Mouse (Mus musculus): ENCODE measurements around the gene Shroom3. TPM values are rescaled to one million over a fixed set of nuclear protein-coding genes. Genes with fewer than 3 reads are reported as not detected.

Shroom3 gene
- polyA plus RNA-seq, 1 experiment = 0.38 TPM

- no peak overlapping the region for H3K4me3 ChIP-seq (replicated peaks)
- H3K27me3 ChIP-seq (replicated peaks) = peaks cover 19% of the 10 kb centered on the region
- H3K9me3 ChIP-seq = peaks cover 4% of the 10 kb centered on the region
- TF ChIP-seq FLI1 (IDR thresholded peaks at IDR 0.05; ENCODE audit: low read length) (no peak), GATA1 (IDR thresholded peaks at IDR 0.05; ENCODE audit: borderline replicate concordance, low read length) (no peak)
- H3K4me1 ChIP-seq = 0 out of 2 replicates have a peak, but pooled peaks cover 5% of the 10 kb centered on the region
- H3K36me3 ChIP-seq (replicated peaks; ENCODE audit: low read length) = no peaks in the 10 kb centered on the region
Observed at GRCm38 (mm10) chr5:92983942-92984341, 300.7 kb downstream of the Shroom3 start.

GRCm38 (mm10) chr5:92984692-92985091, 301.5 kb downstream of the Shroom3 start:
- Histone ChIP-seq H3K36me3 (replicated peaks; ENCODE audit: low read length) (no peaks in the 10 kb centered on the region), H3K4me3 (replicated peaks) (no peak overlapping the region), H3K4me1 (0 out of 2 replicates have a peak, but pooled peaks cover 5% of the 10 kb centered on the region), H3K9me3 (peaks cover 4% of the 10 kb centered on the region), H3K27me3 (replicated peaks) (peaks cover 22% of the 10 kb centered on the region)
- TF ChIP-seq FLI1 (IDR thresholded peaks at IDR 0.05; ENCODE audit: low read length) (no peak), GATA1 (IDR thresholded peaks at IDR 0.05; ENCODE audit: borderline replicate concordance, low read length) (no peak)

GRCm38 (mm10) chr5:92985391-92985790, 302.2 kb downstream of the Shroom3 start:
- no peak for TF ChIP-seq FLI1 (IDR thresholded peaks at IDR 0.05; ENCODE audit: low read length)
- no peak for TF ChIP-seq GATA1 (IDR thresholded peaks at IDR 0.05; ENCODE audit: borderline replicate concordance, low read length)
- peaks cover 4% of the 10 kb centered on the region for H3K9me3 ChIP-seq

GRCm38 (mm10) chr5:92986651-92987610, 303.7 kb downstream of the Shroom3 start:
- Histone ChIP-seq H3K27me3 (replicated peaks) (peaks cover 26% of the 10 kb centered on the region), H3K36me3 (replicated peaks; ENCODE audit: low read length) (no peaks in the 10 kb centered on the region), H3K9me3 (peaks cover 4% of the 10 kb centered on the region), H3K4me3 (replicated peaks) (no peak overlapping the region), H3K4me1 (peaks cover 5% of the 10 kb centered on the region; the same call in 1 of the 2 replicates)
- no peak for TF ChIP-seq FLI1 (IDR thresholded peaks at IDR 0.05; ENCODE audit: low read length)
- no peak for TF ChIP-seq GATA1 (IDR thresholded peaks at IDR 0.05; ENCODE audit: borderline replicate concordance, low read length)

More at GRCm38 (mm10) chr5:92985391-92985790, 302.2 kb downstream of the Shroom3 start:
- no peak overlapping the region for H3K4me3 ChIP-seq (replicated peaks)
- H3K27me3 ChIP-seq (replicated peaks) = peaks cover 24% of the 10 kb centered on the region
- H3K36me3 ChIP-seq (replicated peaks; ENCODE audit: low read length) = no peaks in the 10 kb centered on the region
- peaks cover 5% of the 10 kb centered on the region; the same call in 1 of the 2 replicates for H3K4me1 ChIP-seq

GRCm38 (mm10) chr5:92987891-92988768, 304.9 kb downstream of the Shroom3 start:
- Histone ChIP-seq H3K27me3 (replicated peaks) (peaks cover 29% of the 10 kb centered on the region), H3K36me3 (replicated peaks; ENCODE audit: low read length) (no peaks in the 10 kb centered on the region), H3K4me3 (replicated peaks) (no peak overlapping the region), H3K4me1 (peaks cover 5% of the 10 kb centered on the region; the same call in 1 of the 2 replicates), H3K9me3 (peaks cover 4% of the 10 kb centered on the region)
- TF ChIP-seq FLI1 (IDR thresholded peaks at IDR 0.05; ENCODE audit: low read length) (no peak), GATA1 (IDR thresholded peaks at IDR 0.05; ENCODE audit: borderline replicate concordance, low read length) (no peak)

GRCm38 (mm10) chr5:92988769-92989356, 305.6 kb downstream of the Shroom3 start:
- H3K36me3 ChIP-seq (replicated peaks; ENCODE audit: low read length) = no peaks in the 10 kb centered on the region
- H3K4me3 ChIP-seq (replicated peaks) = no peak overlapping the region
- TF ChIP-seq FLI1 (IDR thresholded peaks at IDR 0.05; ENCODE audit: low read length) = no peak
- no peak for TF ChIP-seq GATA1 (IDR thresholded peaks at IDR 0.05; ENCODE audit: borderline replicate concordance, low read length)
- peaks cover 5% of the 10 kb centered on the region; the same call in 1 of the 2 replicates for H3K4me1 ChIP-seq
- peaks cover 2% of the 10 kb centered on the region for H3K9me3 ChIP-seq
- H3K27me3 ChIP-seq (replicated peaks) = peaks cover 29% of the 10 kb centered on the region

GRCm38 (mm10) chr5:92992106-92992505, 308.9 kb downstream of the Shroom3 start:
- H3K9me3 ChIP-seq = no peaks in the 10 kb centered on the region
- peaks cover 12% of the 10 kb centered on the region for H3K4me1 ChIP-seq
- H3K36me3 ChIP-seq (replicated peaks; ENCODE audit: low read length) = no peaks in the 10 kb centered on the region
- H3K27me3 ChIP-seq (replicated peaks) = peaks cover 26% of the 10 kb centered on the region
- TF ChIP-seq GATA1 (IDR thresholded peaks at IDR 0.05; ENCODE audit: borderline replicate concordance, low read length) (no peak), FLI1 (IDR thresholded peaks at IDR 0.05; ENCODE audit: low read length) (no peak)
- H3K4me3 ChIP-seq (replicated peaks) = no peak overlapping the region

- no peak for TF ChIP-seq FLI1 (IDR thresholded peaks at IDR 0.05; ENCODE audit: low read length)
- TF ChIP-seq GATA1 (IDR thresholded peaks at IDR 0.05; ENCODE audit: borderline replicate concordance, low read length) = no peak
- peaks cover 19% of the 10 kb centered on the region for H3K27me3 ChIP-seq (replicated peaks)
- H3K4me1 ChIP-seq = peaks cover 27% of the 10 kb centered on the region
- H3K9me3 ChIP-seq = no peaks in the 10 kb centered on the region
- H3K36me3 ChIP-seq (replicated peaks; ENCODE audit: low read length) = no peaks in the 10 kb centered on the region
- H3K4me3 ChIP-seq (replicated peaks) = no peak overlapping the region
Observed at GRCm38 (mm10) chr5:92994309-92994708, 311.1 kb downstream of the Shroom3 start.

GRCm38 (mm10) chr5:92994861-92995260, 311.6 kb downstream of the Shroom3 start:
- H3K27me3 ChIP-seq (replicated peaks) = peaks cover 15% of the 10 kb centered on the region
- H3K4me1 ChIP-seq = peaks cover 29% of the 10 kb centered on the region
- H3K36me3 ChIP-seq (replicated peaks; ENCODE audit: low read length) = no peaks in the 10 kb centered on the region
- no peaks in the 10 kb centered on the region for H3K9me3 ChIP-seq
- TF ChIP-seq GATA1 (IDR thresholded peaks at IDR 0.05; ENCODE audit: borderline replicate concordance, low read length) (no peak), FLI1 (IDR thresholded peaks at IDR 0.05; ENCODE audit: low read length) (no peak)
- no peak overlapping the region for H3K4me3 ChIP-seq (replicated peaks)
